Mouse (Mus musculus) testis, adult 2 months (tissue): ENCODE data around the gene Plekha3.

Source experiments
- CTCF ChIP-seq: fragments of 200-500 bp; IDR thresholded peaks from 2 replicates; pipeline ENCODE4 v1.5.1; 2012; ENCODE audit warnings: low read depth, mild to moderate bottlenecking, inconsistent platforms, low read length, moderate library complexity; ENCODE audit not compliant: control insufficient read depth, insufficient read depth, insufficient replicate concordance
- POLR2A ChIP-seq: fragments of 200-500 bp; IDR thresholded peaks from 2 replicates; pipeline ENCODE4 v1.6.1; 2012; ENCODE audit warnings: low read depth, mild to moderate bottlenecking, inconsistent platforms, low read length, moderate library complexity; ENCODE audit not compliant: control insufficient read depth

DNA sequence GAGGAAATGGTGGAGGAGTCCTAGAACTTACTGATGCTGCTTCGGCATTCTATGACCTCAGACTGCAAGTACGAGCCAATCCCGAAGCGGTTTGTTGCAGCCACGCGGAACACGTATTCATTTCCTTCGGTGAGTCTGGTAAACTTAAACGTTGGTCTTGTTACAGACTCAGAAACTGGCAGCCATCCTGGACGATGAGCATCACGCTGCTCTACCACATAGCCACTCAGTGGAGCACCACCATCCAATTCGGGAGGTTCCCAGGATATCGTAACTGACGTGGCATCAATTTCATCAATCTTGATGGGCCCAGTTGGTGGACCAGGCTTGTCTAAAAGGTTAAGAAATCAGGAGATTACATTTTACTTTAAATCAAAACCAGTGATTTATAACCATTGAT is 44.6 kb downstream of the Plekha3 start:
- TF ChIP-seq POLR2A = no peak
- TF ChIP-seq CTCF = no peak
